Mouse (Mus musculus): ENCODE results near the gene Rabep1. TPM values are rescaled to one million over a fixed set of nuclear protein-coding genes. Genes with fewer than 3 reads are reported as not detected.

The Rabep1 gene
- polyA plus RNA-seq, 1 experiment from 2014 or later, result 40.7 TPM

- Histone ChIP-seq H3K4me2 (ENCODE audit: low read depth) (peak within 1 kb of the TSS; percentile 78), H3K9me3 (ENCODE audit: control insufficient read depth, low read length) (no peaks in the 10 kb centered on the region), H3K27ac (ENCODE audit: low read depth, low read length) (peak within 1 kb of the TSS; percentile 17; the same call in 1 of the 2 replicates), H3K9ac (ENCODE audit: low read length) (peak within 1 kb of the TSS; percentile 87), H3K4me1 (ENCODE audit: control insufficient read depth, insufficient read depth, low read length) (peaks cover 4% of the 10 kb centered on the region; the same call in 1 of the 2 replicates), H3K27me3 (ENCODE audit: control insufficient read depth, insufficient read depth, low read length) (no peaks in the 10 kb centered on the region), H3K36me3 (ENCODE audit: control insufficient read depth, insufficient read depth, low read length) (peaks cover 18% of the 10 kb centered on the region), H3K4me3 (ENCODE audit: low read depth, low read length) (peak within 1 kb of the TSS; percentile 98)
- WGBS, result under 1% methylated on average over 60 of the region's 64 CpGs
- ATAC-seq (ENCODE audit: insufficient read depth, low FRiP score, low TSS enrichment) (peak; percentile 93), DNase-seq (ENCODE audit: low spot score) (peak; percentile 94)
These were observed 138.1 kb downstream of the Rabep1 start, which contains the start of gene C1qbp for GRCm38 (mm10) chr11:70982557-70983228. TSS of gene C1qbp (minus strand) at chr11:70983026.

Other genes with a start within 250 kb of the Rabep1 start
- gene 4930544D05Rik, start 228.9 kb upstream of the Rabep1 start, polyA plus RNA-seq (2014; fragmentation: Nextera tagmentation; extraction: Ambion mirVana), result not detected in 2 replicates
- gene Chrne, start 225.6 kb upstream of the Rabep1 start, polyA plus RNA-seq (2014; fragmentation: Nextera tagmentation; extraction: Ambion mirVana), result 0.41 TPM in 1 of 2 replicates, not detected in the other
- 1.3 and 1.6 TPM in 2 replicates for gene Gp1ba, start 205.7 kb upstream of the Rabep1 start, polyA plus RNA-seq (2014; fragmentation: Nextera tagmentation; extraction: Ambion mirVana)
- gene Rnf167, start 197.5 kb upstream of the Rabep1 start, polyA plus RNA-seq (2014; fragmentation: Nextera tagmentation; extraction: Ambion mirVana), result 86.4 and 92.9 TPM in 2 replicates
- gene Slc25a11, start 197.3 kb upstream of the Rabep1 start, polyA plus RNA-seq (2014; fragmentation: Nextera tagmentation; extraction: Ambion mirVana), result 142 and 146 TPM in 2 replicates
- 1,399 and 1,464 TPM in 2 replicates for gene Pfn1, start 190.1 kb upstream of the Rabep1 start, polyA plus RNA-seq (2014; fragmentation: Nextera tagmentation; extraction: Ambion mirVana)
- gene Eno3, start 187.6 kb upstream of the Rabep1 start, polyA plus RNA-seq (2014; fragmentation: Nextera tagmentation; extraction: Ambion mirVana), result 39.3 and 48.9 TPM in 2 replicates
- 146 and 152 TPM in 2 replicates for gene Spag7, start 175.4 kb upstream of the Rabep1 start, polyA plus RNA-seq (2014; fragmentation: Nextera tagmentation; extraction: Ambion mirVana)
- gene Camta2, start 156.7 kb upstream of the Rabep1 start, polyA plus RNA-seq (2014; fragmentation: Nextera tagmentation; extraction: Ambion mirVana), result 10.7 and 10.8 TPM in 2 replicates
- gene Inca1, start 144.6 kb upstream of the Rabep1 start, polyA plus RNA-seq (2014; fragmentation: Nextera tagmentation; extraction: Ambion mirVana), result 0.86 and 1.3 TPM in 2 replicates
- 5.4 and 6.5 TPM in 2 replicates for gene Kif1c, start 144.2 kb upstream of the Rabep1 start, polyA plus RNA-seq (2014; fragmentation: Nextera tagmentation; extraction: Ambion mirVana)
- gene Zfp3, start 80.6 kb upstream of the Rabep1 start, polyA plus RNA-seq (2014; fragmentation: Nextera tagmentation; extraction: Ambion mirVana), result 9.9 and 10.6 TPM in 2 replicates
- gene Scimp, start 32.2 kb upstream of the Rabep1 start, polyA plus RNA-seq (2014; fragmentation: Nextera tagmentation; extraction: Ambion mirVana), result 0.29 TPM in 1 of 2 replicates, not detected in the other
- gene Nup88, start 125.2 kb downstream of the Rabep1 start, polyA plus RNA-seq (2014; fragmentation: Nextera tagmentation; extraction: Ambion mirVana), result 182 and 188 TPM in 2 replicates
- 68.6 and 75.9 TPM in 2 replicates for gene Rpain, start 125.4 kb downstream of the Rabep1 start, polyA plus RNA-seq (2014; fragmentation: Nextera tagmentation; extraction: Ambion mirVana)
- gene C1qbp, start 138.2 kb downstream of the Rabep1 start, polyA plus RNA-seq (2014; fragmentation: Nextera tagmentation; extraction: Ambion mirVana), result 247 and 255 TPM in 2 replicates
- 21.8 and 22.2 TPM in 2 replicates for gene Dhx33, start 159.7 kb downstream of the Rabep1 start, polyA plus RNA-seq (2014; fragmentation: Nextera tagmentation; extraction: Ambion mirVana)
- gene Mis12, start 174.8 kb downstream of the Rabep1 start, polyA plus RNA-seq (2014; fragmentation: Nextera tagmentation; extraction: Ambion mirVana), result 44.8 and 51.8 TPM in 2 replicates
- 37.8 and 42.3 TPM in 2 replicates for gene Derl2, start 175.1 kb downstream of the Rabep1 start, polyA plus RNA-seq (2014; fragmentation: Nextera tagmentation; extraction: Ambion mirVana)
- gene 6330403K07Rik, start 188.7 kb downstream of the Rabep1 start, polyA plus RNA-seq (2014; fragmentation: Nextera tagmentation; extraction: Ambion mirVana), result 101 and 105 TPM in 2 replicates